Mouse (Mus musculus): ENCODE results near the gene Uri1. TPM values are rescaled to one million over a fixed set of nuclear protein-coding genes. Genes with fewer than 3 reads are reported as not detected.
A peak's percentile ranks its signal among the peaks of the same experiment; 100 is the strongest.

The Uri1 gene
- polyA plus RNA-seq (2014; fragmentation: Nextera tagmentation; extraction: Ambion mirVana): 50.5 and 56.9 TPM in 2 replicates

DNA sequence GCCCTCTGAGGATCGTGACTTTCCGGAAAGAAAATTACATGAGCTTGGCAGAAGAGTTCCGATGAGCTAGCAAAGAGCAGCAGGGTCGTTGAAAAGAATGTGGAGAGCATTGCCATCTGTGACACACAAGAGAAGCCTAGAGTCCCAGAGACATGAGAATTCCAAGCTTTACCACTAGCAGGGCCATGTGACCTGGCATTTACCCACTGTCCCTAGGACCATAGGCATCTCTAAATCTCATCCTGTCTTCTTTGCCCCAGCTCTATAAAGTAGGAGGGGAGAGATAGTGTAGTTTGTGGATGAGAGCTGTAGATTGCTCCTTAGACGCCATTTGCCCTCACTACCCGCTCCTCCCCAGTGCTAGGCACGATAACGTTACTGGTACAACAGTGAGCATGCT is at the start of gene Uri1:
Gene Uri1 (minus strand): TSS at position 101 of the 400 bp plus-strand sequence.
- H3K4me3 ChIP-seq (ENCODE audit: low read depth, low read length): no peak within 1 kb of the TSS
- ATAC-seq (replicated peaks; ENCODE audit: insufficient number of reproducible peaks, low FRiP score, low TSS enrichment, low read depth) (no peak), DNase-seq (ENCODE audit: low spot score) (no peak)
- H3K27me3 ChIP-seq (ENCODE audit: control insufficient read depth, insufficient read depth, low read length): no peaks in the 10 kb centered on the region
- H3K27ac ChIP-seq (replicated peaks; ENCODE audit: low read depth, low read length): no peak within 1 kb of the TSS
- no peaks in the 10 kb centered on the region for H3K36me3 ChIP-seq (replicated peaks; ENCODE audit: control insufficient read depth, insufficient read depth, low read depth, low read length)
- no peaks in the 10 kb centered on the region for H3K4me1 ChIP-seq (ENCODE audit: control insufficient read depth, insufficient read depth, low read length)
- 95% methylated on average over 8 of the region's 8 CpGs for WGBS
- H3K9me3 ChIP-seq (replicated peaks; ENCODE audit: control insufficient read depth, low read length): no peaks in the 10 kb centered on the region
- no peak within 1 kb of the TSS for H3K9ac ChIP-seq (replicated peaks; ENCODE audit: low read length)
- H3K4me2 ChIP-seq (ENCODE audit: low read depth, low read length): no peak within 1 kb of the TSS

DNA sequence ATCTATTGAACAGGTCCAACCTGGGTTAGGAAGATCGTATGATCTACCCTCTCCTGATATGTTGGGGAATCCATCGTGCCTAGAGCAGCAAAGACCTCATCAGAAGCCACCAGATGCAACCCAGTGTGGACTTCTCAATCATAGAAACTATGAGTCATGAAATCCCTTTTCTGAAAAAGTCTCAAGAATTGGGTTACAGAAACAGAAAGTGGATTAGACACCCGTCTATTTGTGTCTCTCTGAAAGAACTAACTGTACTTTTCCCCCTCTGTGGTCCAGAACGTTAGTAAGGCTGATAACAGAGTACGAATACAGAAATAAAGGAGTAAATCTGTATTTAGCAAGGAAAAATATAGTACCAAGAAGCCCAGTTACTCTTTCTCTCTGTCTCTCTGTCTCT is 47.7 kb upstream of the Uri1 start:
- H3K9me3 ChIP-seq (replicated peaks; ENCODE audit: control insufficient read depth, low read length): no peaks in the 10 kb centered on the region
- WGBS: 78% methylated on average over 5 of the region's 5 CpGs
- no peak overlapping the region for H3K4me3 ChIP-seq (ENCODE audit: low read depth, low read length)
- no peak for DNase-seq (ENCODE audit: low spot score)
- no peak overlapping the region for H3K4me2 ChIP-seq (ENCODE audit: low read depth, low read length)
- no peak for ATAC-seq (replicated peaks; ENCODE audit: insufficient number of reproducible peaks, low FRiP score, low TSS enrichment, low read depth)
- H3K27me3 ChIP-seq (ENCODE audit: control insufficient read depth, insufficient read depth, low read length): no peaks in the 10 kb centered on the region
- H3K36me3 ChIP-seq (replicated peaks; ENCODE audit: control insufficient read depth, insufficient read depth, low read depth, low read length): no peaks in the 10 kb centered on the region
- H3K27ac ChIP-seq (replicated peaks; ENCODE audit: low read depth, low read length): no peak overlapping the region
- H3K4me1 ChIP-seq (ENCODE audit: control insufficient read depth, insufficient read depth, low read length): no peaks in the 10 kb centered on the region
- H3K9ac ChIP-seq (replicated peaks; ENCODE audit: low read length): no peak overlapping the region

DNA sequence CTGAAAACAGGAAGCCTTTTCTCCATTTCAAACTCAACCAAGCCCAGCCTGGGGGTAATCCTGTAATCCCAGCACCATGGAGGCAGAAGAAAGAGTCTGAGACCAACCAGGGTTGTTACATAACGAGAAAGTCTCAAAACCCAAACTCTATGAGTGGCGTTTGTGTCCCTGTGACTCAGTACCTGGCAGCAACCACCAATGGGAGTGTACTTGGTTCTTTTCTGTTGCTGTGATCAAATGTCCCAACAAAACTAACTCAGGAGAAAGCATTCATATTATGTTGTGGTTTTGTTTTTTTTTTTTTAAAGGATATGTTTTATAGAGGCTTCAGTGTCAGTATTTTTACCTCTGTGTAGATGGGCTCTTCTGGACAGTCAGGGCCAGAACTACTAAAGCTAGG is 47.3 kb upstream of the Uri1 start:
- ATAC-seq (replicated peaks; ENCODE audit: insufficient number of reproducible peaks, low FRiP score, low TSS enrichment, low read depth) (no peak), DNase-seq (ENCODE audit: low spot score) (no peak)
- no peak overlapping the region for H3K4me2 ChIP-seq (ENCODE audit: low read depth, low read length)
- no peak overlapping the region for H3K27ac ChIP-seq (replicated peaks; ENCODE audit: low read depth, low read length)
- H3K27me3 ChIP-seq (ENCODE audit: control insufficient read depth, insufficient read depth, low read length): no peaks in the 10 kb centered on the region
- H3K4me1 ChIP-seq (ENCODE audit: control insufficient read depth, insufficient read depth, low read length): no peaks in the 10 kb centered on the region
- WGBS: 50% methylated on average over 2 of the region's 2 CpGs
- H3K9ac ChIP-seq (replicated peaks; ENCODE audit: low read length): no peak overlapping the region
- H3K4me3 ChIP-seq (ENCODE audit: low read depth, low read length): no peak overlapping the region
- no peaks in the 10 kb centered on the region for H3K9me3 ChIP-seq (replicated peaks; ENCODE audit: control insufficient read depth, low read length)
- H3K36me3 ChIP-seq (replicated peaks; ENCODE audit: control insufficient read depth, insufficient read depth, low read depth, low read length): no peaks in the 10 kb centered on the region

DNA sequence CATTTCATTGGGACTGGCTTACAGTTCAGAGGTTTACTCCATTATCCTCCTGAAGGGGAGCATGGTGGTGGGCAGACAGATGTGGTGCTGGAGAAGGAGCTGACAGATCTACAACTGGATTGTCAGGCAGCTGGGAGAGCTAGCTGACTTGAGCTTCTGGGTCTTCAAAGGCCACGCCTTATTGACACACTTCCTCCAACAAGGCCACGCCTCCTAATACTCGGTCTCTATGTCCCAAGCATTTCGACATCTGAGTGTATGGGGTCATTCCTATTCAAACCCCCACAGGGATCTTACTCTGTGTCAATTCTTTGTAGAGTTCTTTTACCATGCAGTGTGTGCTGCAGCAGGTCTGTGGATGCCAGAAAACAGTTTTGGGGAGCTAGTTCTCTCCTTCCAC is 41.1 kb upstream of the Uri1 start:
- ATAC-seq (replicated peaks; ENCODE audit: insufficient number of reproducible peaks, low FRiP score, low TSS enrichment, low read depth): no peak
- no peak for DNase-seq (ENCODE audit: low spot score)
- Histone ChIP-seq H3K27ac (replicated peaks; ENCODE audit: low read depth, low read length) (no peak overlapping the region), H3K36me3 (replicated peaks; ENCODE audit: control insufficient read depth, insufficient read depth, low read depth, low read length) (no peaks in the 10 kb centered on the region), H3K4me3 (ENCODE audit: low read depth, low read length) (no peak overlapping the region), H3K4me2 (ENCODE audit: low read depth, low read length) (no peak overlapping the region), H3K9ac (replicated peaks; ENCODE audit: low read length) (no peak overlapping the region), H3K4me1 (ENCODE audit: control insufficient read depth, insufficient read depth, low read length) (no peaks in the 10 kb centered on the region), H3K9me3 (replicated peaks; ENCODE audit: control insufficient read depth, low read length) (no peaks in the 10 kb centered on the region), H3K27me3 (ENCODE audit: control insufficient read depth, insufficient read depth, low read length) (no peaks in the 10 kb centered on the region)
- WGBS: 48% methylated on average over 4 of the region's 4 CpGs

DNA sequence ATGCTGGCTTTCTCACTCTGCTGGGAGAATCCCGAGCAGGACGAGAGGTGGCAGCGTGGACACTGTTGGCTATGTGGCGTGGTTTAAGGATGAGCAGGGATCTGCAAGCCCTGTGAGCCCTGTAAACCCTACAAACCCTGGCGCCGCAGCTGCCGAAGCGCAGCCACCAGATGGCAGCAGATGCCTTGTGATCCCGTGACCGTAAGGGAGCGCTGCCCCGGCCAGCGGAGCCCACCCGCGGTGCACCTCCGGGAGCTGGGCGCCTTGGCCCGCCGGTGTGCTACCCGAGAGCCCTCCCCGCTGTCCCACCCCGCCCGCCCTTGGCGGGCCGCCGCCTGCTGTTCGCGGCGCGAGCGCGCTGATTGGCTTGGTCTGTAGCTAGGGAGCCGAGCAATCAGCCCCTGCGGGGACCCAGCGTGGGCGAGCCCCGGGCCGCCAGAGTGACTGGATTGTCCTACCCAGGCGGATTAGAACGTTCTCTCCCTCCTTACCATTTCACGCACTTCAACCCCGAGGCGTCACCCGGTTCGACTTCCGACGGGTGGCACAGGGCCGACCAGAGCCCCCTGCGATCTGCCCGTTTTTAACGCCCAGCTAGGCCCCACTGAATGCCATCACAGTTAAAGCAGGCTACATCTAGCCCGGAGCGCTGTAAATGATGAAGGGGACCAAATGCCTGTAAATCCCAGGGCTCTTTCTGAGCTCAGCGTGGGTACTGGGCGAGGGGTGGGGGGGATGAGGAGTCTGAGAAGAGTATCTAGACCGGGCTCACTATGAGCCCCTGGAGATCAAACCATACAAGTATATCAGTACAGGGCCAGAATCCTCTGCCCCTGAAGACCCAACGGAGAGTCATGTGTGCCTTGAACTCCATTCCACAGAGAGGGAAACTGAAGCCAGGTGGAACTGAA is 38.0 kb upstream of the Uri1 start:
- Histone ChIP-seq H3K36me3 (replicated peaks; ENCODE audit: control insufficient read depth, insufficient read depth, low read depth, low read length) (no peaks in the 10 kb centered on the region), H3K4me1 (ENCODE audit: control insufficient read depth, insufficient read depth, low read length) (no peaks in the 10 kb centered on the region), H3K9ac (replicated peaks; ENCODE audit: low read length) (peak overlapping the region; percentile 62), H3K27ac (replicated peaks; ENCODE audit: low read depth, low read length) (no peak overlapping the region), H3K9me3 (replicated peaks; ENCODE audit: control insufficient read depth, low read length) (no peaks in the 10 kb centered on the region), H3K4me3 (ENCODE audit: low read depth, low read length) (peak overlapping the region; percentile 41), H3K27me3 (ENCODE audit: control insufficient read depth, insufficient read depth, low read length) (no peaks in the 10 kb centered on the region), H3K4me2 (ENCODE audit: low read depth, low read length) (peak overlapping the region; percentile 73)
- peak; percentile 91 for ATAC-seq (replicated peaks; ENCODE audit: insufficient number of reproducible peaks, low FRiP score, low TSS enrichment, low read depth)
- 1% methylated on average over 42 of the region's 57 CpGs for WGBS
- peak; percentile 95 for DNase-seq (ENCODE audit: low spot score)

DNA sequence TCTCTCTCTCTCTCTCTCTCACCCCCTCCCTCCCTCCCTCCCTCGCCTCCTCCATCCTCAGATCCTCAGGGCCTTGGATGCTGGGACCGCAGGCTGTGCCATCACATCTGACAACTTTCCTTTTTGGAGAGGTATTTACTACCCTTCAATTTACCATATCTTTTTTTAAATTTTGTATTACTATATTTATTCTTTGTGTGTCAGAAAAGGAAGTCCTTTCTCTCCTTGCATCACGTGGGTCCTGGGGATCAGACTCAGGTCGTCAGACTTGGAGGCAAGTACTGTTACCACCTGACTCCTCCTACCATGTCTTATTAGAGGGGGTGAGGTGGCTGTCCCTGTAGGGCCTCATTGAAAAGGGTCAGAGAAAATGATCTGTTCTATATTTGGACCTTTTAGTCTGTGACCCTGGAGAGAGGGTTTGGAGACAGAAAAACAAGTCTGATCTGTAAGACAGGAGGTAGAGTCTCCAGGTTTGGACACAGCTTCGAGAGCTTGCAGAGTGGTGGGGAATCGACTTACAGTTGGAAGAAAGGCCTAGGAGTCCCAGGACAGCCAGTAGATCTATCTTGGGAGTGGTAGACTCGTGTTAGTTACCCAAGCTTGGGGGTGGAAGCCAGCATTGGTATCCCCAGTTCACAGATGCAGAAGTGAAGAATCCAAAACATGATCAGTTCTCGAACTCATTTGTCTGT is 36.4 kb upstream of the Uri1 start:
- Histone ChIP-seq H3K9me3 (replicated peaks; ENCODE audit: control insufficient read depth, low read length) (no peaks in the 10 kb centered on the region), H3K36me3 (replicated peaks; ENCODE audit: control insufficient read depth, insufficient read depth, low read depth, low read length) (no peaks in the 10 kb centered on the region), H3K4me2 (ENCODE audit: low read depth, low read length) (no peak overlapping the region), H3K4me3 (ENCODE audit: low read depth, low read length) (no peak overlapping the region), H3K27me3 (ENCODE audit: control insufficient read depth, insufficient read depth, low read length) (no peaks in the 10 kb centered on the region), H3K9ac (replicated peaks; ENCODE audit: low read length) (no peak overlapping the region), H3K4me1 (ENCODE audit: control insufficient read depth, insufficient read depth, low read length) (no peaks in the 10 kb centered on the region), H3K27ac (replicated peaks; ENCODE audit: low read depth, low read length) (no peak overlapping the region)
- ATAC-seq (replicated peaks; ENCODE audit: insufficient number of reproducible peaks, low FRiP score, low TSS enrichment, low read depth): no peak
- 67% methylated on average over 8 of the region's 8 CpGs for WGBS
- no peak for DNase-seq (ENCODE audit: low spot score)

DNA sequence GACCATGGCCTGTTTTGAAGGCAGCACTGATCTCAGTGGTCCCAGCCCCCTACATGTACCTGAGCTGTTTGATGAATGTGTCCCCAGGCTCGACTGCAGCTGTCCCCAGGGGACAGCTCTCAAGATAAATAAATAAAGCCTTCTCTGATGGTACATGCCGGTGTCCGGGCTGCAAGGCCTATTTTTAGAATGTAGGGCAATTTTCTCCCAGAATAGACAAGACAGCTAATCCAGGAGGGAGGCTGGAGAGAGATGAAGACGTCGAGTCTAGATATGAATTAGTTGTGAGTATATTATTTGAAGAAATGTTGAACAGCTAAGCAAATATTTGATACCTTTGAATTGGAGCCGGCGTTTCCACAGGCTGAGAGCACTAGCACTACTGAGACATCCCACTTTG is 35.7 kb upstream of the Uri1 start:
- Histone ChIP-seq H3K4me1 (ENCODE audit: control insufficient read depth, insufficient read depth, low read length) (no peaks in the 10 kb centered on the region), H3K36me3 (replicated peaks; ENCODE audit: control insufficient read depth, insufficient read depth, low read depth, low read length) (no peaks in the 10 kb centered on the region), H3K27ac (replicated peaks; ENCODE audit: low read depth, low read length) (no peak overlapping the region), H3K4me2 (ENCODE audit: low read depth, low read length) (no peak overlapping the region), H3K9me3 (replicated peaks; ENCODE audit: control insufficient read depth, low read length) (no peaks in the 10 kb centered on the region), H3K27me3 (ENCODE audit: control insufficient read depth, insufficient read depth, low read length) (no peaks in the 10 kb centered on the region), H3K9ac (replicated peaks; ENCODE audit: low read length) (no peak overlapping the region), H3K4me3 (ENCODE audit: low read depth, low read length) (no peak overlapping the region)
- DNase-seq (ENCODE audit: low spot score): no peak
- no peak for ATAC-seq (replicated peaks; ENCODE audit: insufficient number of reproducible peaks, low FRiP score, low TSS enrichment, low read depth)
- 44% methylated on average over 7 of the region's 7 CpGs for WGBS

DNA sequence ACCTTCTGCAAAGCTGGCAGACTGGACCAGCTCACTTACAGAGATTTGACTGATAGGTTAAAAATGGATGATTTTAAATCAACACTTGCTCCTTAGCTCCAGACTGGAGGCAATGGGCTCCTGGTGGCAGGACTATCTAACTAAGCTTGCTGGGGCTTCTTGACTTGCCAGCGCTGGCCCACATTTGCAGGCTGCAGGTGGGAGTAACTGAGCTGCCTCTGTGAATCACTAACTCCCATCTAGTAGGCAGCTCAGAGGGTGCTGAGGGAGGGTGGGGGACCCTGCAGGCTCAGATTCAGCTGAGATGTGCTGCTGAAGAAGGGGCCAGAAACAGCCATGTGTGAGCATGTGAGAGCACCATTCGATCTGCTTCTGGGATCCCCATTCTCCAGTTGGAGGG is 32.6 kb upstream of the Uri1 start:
- ATAC-seq (replicated peaks; ENCODE audit: insufficient number of reproducible peaks, low FRiP score, low TSS enrichment, low read depth) (no peak), DNase-seq (ENCODE audit: low spot score) (no peak)
- 93% methylated on average over 2 of the region's 2 CpGs for WGBS
- H3K4me3 ChIP-seq (ENCODE audit: low read depth, low read length): no peak overlapping the region
- no peaks in the 10 kb centered on the region for H3K9me3 ChIP-seq (replicated peaks; ENCODE audit: control insufficient read depth, low read length)
- H3K27me3 ChIP-seq (ENCODE audit: control insufficient read depth, insufficient read depth, low read length): no peaks in the 10 kb centered on the region
- H3K9ac ChIP-seq (replicated peaks; ENCODE audit: low read length): no peak overlapping the region
- H3K36me3 ChIP-seq (replicated peaks; ENCODE audit: control insufficient read depth, insufficient read depth, low read depth, low read length): no peaks in the 10 kb centered on the region
- H3K27ac ChIP-seq (replicated peaks; ENCODE audit: low read depth, low read length): no peak overlapping the region
- no peak overlapping the region for H3K4me2 ChIP-seq (ENCODE audit: low read depth, low read length)
- no peaks in the 10 kb centered on the region for H3K4me1 ChIP-seq (ENCODE audit: control insufficient read depth, insufficient read depth, low read length)
